Mouse (Mus musculus) spleen, postnatal 36 days (tissue): ENCODE results near the gene Atn1.
"Not testable (repeated sequence)": the region's sequence is repeated elsewhere in the genome, so short reads cannot be mapped to it uniquely, and the experiment has no call there.

ENCODE experiments used
- DNase-seq, 2 experiments: peaks; one replicate each; pipeline ENCODE4 v3.0.0; 2022; ENCODE audit warnings: low spot score in 2 of 2, mixed read lengths in 1 of 2

Atn1 gene

DNA sequence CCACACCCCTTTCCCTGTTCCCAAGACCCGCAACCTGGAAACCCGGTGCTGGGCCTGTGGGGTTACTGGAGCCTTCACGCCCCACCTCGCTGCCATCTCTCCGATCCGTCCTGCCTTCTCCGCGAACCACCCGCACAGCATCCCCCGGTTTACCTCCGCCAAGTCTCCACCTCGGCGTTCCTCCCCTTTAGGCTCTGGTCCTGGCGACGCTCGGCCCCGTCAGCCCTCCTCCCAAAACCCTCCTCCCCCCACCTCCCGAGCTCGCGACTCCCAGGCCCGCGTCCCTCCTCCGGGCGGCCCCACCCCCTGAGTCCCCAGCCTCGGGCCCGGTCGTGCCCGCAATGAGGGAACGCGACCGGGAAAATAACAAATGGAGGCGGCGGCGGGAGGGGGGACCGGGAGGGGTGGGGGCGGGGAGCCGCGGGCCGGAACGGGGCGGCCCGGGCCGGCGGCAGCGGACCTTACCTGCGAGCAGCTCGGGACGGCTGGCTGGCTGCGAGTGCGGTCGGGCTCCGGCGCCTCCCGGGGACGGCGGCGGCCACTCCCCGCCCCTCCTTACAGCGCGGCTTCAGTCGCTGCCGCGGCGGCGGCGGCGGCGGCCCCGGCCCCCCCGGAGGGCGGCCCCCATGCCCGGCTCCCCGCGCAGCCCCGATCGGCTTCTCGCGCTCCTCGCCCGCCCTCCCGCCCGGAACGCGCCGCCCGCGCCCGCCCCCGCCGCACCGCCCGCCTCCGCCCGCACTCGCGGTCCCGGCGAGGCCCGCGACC, at the start of gene Atn1, which contains the start of gene Gm45234:
Gene Atn1 (minus strand): TSS at position 694 of the 765 bp plus-strand sequence.
Gene Gm45234 (minus strand): TSS at position 191 of the 765 bp plus-strand sequence.
- DNase-seq = no peak

DNA sequence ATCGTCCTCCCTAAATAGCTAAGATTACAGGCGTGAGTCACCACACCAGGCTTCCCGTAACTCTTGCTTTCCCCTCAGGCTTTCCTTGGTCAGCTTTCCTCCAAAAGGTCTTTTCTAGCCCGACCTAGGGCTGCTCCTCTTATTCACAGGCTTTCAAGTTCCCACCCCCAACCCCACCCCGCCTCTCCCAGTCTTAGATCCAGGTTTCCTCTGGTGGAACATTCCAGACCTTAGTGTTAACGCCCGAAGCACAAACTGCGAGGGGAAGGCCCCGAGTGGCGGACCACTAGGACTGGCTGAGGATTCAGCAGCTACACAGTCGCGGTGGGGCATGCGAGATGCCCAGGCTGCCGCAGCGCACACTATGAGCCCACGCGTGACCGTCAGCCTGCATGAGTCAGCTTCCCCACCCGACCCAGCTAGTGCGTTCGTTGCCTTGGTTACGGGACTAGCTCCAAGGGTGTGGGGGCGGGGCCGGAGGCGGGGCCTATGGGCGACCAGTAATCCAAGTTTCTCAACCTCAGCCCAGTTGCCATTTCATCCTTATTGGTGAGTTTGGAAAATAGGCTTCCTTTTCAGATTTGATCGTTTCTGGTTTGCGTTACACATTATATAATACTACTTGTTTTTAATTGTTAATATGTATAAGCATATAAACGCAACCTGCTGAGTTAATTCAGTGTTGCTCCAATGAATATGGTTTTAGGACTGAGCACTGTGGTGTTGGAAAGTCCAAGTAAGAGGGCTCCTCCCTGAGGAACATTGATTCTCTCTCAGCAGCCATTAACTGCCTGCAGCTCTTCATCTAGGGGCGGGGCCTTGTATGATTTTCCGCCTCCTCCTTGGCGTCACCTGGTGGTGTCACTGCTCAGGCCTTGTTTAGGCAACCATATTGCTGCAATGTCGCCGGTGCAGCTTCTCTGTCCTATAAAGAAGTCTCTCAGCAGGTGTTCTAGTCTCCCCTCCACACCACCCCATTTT, 49.3 kb upstream of the Atn1 start:
- peak; percentile 80 to 86 for DNase-seq

DNA sequence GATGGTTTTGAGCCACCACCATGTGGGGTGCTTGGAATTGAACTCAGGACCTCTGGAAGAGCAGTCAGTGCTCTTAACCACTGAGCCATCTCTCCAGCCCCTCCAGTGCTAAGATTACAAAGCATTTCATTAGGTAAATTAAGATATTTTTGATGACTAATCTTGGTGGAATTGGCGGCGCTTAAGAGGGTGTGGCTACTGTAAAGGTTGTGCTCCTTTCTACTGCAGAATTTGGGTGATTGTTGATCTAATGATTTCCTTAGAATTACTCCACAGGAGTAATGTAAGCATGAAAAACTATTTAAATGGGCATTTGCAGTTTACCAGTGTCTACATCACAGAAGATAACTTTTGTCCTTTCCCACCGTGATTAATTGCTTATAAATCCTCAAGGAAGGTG, 48.0 kb upstream of the Atn1 start:
- DNase-seq = no peak

DNA sequence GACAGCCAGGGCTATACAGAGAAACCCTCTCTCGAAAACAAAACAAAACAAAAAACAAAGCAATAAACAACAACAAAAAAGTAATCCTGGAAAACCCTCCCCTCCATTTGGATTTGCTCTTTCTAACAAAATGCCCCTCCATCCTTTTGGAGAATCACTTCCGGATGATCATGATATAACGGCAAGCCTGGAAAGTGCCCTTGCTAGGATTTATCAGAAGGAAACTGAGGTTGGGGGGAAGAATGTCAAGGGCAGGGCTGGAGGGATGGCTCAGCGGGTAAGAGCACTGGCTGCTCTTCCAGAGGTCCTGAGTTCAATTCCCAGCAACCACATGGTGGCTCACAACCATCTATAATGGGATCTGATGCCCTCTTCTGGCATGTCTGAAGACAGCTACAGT, 47.4 kb upstream of the Atn1 start:
- DNase-seq = not testable (repeated sequence)

DNA sequence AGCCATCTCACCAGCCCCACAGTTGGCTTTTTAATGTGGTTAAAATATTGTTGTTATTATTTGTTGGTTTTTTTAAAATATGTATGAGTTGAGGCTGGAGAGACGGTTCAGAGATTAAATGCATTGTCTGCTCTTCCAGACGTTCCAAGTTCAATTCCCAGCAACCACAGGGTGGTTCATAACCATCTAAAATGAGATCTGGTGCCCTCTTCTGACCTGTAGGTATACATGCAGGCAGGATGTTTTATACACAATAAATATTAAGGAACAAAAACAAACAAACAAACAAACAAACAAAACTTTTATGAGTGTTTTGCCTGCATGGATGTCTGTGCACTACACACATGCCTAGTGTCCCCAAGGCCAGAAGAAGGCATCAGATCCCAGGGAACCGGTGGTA, 46.7 kb upstream of the Atn1 start:
- no peak for DNase-seq

DNA sequence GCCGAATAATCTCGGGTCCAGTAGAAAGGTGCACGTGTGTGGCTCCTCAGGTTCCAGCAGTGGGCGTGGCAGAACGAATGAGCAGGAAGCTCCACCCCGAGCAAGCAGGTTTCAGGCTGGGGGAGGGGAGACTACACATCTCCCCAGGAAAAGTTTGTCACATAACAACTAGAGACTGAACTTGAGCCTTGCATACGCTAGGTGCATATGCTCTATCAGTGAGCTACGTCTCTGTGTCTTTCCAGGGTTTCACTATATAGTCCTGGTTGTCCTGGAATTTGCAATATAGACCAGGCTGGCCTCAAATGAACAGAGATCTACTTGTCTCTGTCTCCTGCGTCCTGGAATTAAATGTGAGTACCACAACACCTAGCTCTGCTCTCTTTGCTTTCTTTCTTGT, 46.1 kb upstream of the Atn1 start:
- DNase-seq = not testable (repeated sequence)

DNA sequence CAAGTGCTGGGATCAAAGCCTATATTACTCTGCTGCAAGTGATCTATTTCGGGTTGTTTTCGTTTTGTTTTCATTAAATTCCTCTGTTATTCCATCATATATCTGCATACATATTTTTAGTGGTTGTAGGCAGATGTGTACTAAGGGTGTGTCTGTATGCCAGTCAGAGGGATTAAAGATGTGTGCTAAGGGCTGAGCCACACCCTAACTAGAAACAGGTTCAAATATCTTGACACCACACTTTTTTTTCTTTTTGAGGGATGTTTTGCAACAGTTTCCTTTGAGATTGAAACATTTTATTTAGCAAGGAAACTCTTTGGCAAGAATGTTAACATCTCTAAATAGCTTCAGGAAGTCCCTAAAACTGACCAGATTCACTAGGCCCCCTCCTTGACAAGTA, 39.9 kb upstream of the Atn1 start:
- DNase-seq = no peak

DNA sequence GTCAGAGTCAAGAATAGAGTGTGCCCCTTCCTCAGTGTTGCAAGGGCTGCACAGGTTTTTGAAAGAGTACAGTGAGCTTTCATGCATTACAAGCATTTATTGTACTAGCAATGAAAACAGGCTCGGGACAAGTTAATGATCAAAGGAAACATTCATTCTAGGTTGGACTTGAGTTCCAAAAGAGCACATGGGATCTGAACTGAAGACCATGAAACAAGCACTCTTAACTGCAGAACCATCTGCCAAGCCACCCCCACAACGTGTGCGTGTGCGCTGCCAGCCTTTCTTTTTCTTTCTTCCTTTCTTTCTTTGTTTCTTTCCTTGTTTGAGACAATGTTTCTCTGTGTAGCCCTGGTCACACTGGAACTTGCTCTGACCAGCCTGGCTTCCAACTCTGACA, 39.5 kb upstream of the Atn1 start:
- no peak for DNase-seq

DNA sequence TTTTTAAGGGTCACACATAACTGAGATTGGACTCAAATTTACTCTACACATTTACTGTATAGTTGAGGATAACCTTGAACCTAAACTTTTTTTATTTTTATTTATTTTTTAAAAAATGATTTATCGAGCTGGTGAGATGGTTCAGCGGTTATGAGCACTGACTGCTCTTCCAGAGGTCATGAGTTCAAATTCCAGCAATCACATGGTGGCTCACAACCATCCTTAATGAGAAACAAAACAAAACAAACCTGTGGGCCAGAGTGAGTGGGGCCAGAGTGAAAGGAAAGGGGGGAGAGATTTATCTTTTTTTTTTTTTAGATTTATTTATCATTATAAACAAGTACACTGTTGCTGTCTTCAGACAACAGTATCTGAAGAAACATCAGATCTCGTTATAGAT, 35.6 kb upstream of the Atn1 start:
- no peak for DNase-seq

DNA sequence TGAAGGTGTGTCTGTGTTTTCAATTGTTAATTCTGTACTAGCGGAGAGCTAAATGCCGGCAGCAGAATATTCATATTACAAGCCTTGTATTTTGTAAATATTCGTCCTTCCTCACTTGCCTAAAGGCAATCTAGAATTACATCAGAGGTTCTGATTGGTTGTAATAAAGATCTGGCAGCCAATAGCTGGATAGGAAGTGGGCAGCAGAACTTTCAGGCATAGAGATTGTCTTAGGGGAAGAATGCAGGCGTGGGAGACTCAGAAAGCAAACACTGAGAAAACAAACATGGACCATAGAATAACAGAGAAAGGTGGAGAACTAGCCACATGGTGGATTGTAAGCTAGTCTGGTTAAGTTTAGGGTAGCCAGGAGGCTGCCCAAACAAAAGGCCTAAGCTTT, 33.8 kb upstream of the Atn1 start:
- no peak for DNase-seq

DNA sequence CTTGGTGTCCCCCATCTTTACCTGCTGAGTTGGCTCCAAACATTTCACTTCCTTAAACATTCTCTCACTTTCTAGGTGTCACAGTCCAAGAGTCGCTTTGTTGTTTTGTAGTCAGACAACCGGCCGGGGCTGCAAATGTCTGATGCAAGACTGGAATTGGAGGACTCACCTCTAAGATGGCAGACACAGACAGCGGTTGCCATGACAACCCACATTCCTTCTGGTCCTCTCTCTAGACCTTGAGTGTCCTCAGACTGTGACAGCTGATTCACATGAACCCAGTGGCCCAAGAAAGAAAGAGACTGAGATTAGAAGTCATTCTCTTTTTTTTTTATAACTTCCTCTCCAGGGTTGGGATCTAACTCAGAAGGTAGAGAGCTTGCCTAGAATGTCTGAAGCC, 33.2 kb upstream of the Atn1 start:
- DNase-seq = no peak

DNA sequence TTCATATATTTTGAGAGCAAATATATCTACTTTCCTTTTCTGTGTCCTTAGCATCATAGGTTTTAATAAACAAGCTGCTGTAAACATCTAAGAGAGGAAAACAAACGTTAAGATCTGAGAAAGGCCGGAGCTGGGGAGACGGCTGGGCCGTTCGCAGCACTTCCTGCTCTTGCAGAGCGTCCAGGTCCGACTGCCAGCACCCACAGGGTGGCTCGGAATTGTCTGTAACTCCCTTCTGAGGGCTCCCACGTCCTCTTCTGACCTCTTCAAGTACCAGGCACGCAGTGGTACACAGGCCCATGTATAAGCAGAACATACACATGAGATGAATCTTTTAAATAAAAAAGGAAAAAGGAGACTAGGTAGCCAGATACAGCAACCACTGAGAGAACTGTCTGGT, 31.4 kb upstream of the Atn1 start:
- no peak for DNase-seq

DNA sequence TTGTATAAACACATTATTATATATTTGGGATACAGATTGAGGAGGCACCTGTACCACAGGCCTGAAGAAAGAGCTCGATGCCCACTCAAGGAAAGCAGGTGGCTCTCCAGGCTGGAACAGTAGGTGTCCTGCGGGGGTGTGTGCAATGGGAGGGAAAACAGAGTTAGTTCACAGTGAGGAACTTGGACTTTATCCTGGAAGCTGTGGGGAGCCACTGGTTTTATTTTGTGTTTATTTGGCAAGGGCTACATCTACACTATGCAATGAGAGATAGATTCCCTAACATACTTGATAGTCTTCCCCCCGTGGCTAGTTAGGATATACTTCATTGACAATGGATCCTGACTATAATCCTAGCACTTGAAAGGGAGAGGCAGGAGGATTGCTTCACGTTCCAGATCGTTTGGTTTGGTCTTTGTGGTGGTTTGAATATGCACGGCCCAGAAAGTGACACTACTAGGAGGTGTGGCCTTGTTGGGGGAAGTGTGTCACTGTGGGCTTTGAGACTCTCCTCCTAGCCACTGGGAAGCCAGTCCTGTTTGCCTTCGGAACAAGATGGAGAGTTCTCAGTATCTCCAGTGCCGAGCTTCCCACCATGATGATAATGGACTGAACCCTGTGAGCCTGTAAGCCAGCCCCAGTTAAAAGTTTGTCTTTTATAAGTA, 30.6 kb upstream of the Atn1 start:
- DNase-seq = no peak

DNA sequence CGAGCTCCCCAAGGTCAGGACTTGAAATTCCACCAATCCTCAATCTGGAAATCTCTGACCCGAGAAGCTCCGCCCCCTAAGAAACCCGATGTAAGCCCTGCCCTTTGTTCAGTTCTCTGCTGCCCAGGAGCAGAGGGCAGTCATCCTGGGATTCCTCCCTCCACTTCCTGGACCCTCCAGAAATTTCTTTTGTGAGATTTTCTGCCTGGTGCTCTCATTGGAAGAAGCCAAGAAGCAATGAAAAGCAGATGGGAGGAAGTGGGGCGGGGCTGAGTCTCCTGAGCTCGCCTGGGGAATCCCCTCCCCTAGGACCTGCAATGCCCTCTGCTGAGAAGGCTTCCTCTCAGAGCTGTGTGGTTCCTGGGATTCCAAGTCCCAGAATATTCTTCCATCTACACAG, 26.1 kb upstream of the Atn1 start:
- peak; percentile 57 to 60 for DNase-seq

DNA sequence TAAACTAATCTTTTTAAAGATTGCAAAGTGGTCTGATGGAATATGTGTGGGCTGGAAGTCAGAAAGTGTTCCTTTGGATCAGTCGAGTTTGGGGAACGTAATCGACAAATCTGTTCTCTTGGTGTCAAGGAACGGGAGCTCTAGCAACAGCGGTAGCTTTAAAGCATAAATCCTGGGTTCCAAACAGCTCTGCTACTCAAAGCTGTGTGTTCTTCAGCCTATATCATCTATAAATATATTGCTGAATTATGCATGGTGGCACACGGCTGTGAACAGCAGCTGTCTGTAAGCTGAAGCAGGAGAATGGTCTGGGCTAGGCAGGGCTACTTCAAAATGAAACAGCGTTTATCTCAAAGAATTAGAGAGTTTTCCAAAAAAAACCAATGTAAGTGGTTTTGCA, 24.6 kb upstream of the Atn1 start:
- no peak for DNase-seq

DNA sequence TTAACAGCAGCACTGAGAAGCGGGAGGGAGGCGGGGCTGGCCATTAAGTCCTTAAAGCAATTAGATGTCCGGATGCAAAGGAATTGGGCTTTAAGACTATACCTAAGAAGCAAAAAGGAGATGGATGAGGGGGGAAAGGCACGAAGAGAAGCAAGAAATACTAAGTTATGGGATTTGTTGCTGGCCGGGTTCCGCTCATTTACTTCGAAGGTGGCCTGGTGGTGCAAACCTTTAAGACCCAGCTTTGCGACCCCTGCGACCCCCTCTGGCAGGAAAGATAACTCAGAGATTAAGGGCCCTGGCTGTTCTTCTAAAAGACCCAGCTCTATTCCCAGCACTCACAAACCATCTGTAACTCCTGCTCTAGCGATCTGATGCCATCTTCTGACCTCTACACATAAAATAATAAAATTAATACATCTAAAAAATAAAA, 23.7 kb upstream of the Atn1 start:
- no peak for DNase-seq

DNA sequence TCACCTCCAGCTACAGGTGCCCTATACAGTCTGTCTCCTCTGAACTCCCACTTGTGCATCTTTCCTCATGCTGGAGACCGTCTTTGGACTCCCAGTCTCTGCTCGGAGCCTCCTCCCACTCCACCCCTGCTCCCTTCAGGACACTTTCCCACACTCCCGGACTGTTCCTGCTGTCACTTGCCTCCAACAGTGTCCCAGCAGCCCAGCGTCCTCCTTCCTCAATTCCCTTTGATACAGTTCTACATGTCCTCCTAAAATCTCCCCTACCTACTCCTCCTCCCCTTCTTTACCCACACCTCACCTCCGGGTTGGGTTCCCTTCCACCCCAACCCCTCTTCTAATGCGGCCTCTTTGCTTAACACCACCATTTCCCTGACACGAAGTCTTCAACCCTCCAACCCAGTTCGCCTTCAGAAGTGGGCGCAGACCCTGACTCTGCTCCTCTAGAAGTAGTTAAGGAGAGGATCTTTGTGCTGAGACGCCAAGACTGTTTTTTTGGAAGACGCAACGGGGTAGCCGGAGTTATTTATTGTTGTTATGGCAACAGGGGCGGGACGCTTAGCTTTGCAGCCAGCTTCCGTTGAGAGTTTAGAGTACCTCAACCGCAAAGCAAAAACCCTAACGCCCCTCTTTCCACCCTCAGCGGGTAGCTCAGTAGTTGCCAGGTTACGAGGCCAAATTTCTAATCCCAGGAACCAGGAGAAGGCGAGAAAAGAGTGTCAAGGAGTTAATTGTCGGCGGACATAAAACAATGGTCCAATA, 23.1 kb upstream of the Atn1 start, which contains the start of gene Lrrc23:
Gene Lrrc23 (minus strand): TSS at position 506 of the 762 bp plus-strand sequence.
- peak; percentile 61 to 70 for DNase-seq

DNA sequence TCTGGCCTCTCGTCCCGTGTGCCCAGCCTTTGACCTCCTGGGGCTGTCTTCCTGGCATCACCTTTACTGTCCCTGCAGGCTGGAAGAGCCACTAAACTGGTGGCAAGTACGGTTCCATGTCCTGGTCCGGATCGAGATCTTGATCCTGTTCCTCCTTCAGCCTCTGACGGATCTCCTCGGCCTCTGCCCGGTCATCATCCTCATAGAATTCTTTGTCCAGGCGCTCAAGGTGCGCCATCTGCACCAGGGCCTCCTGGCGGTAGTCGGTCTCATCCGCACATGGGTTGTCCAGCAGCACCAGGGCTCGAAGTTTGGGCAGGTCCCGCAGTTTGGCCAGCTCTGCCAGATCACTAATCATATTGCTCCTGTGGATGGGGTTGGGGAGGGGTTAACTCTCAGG, 14.2 kb upstream of the Atn1 start:
- DNase-seq = no peak

DNA sequence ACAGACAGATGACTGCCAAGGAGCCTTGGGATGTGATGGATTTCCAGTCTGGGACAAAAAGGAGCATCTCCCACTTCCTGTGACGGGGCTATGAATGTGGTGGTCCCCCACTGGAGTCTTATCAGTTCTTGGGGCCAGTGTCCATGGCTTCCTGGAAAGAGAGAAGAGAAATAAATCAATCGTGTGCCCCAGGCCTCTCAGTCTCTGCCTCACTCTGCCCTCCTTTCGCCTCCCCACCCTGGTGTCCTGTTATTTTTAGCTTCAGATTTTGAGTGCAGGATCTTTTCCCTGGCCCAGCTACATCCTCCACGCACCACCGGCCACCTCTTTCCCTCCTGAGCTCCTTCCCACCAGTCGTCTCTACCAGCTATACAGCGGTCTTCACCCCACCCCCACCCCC, 13.7 kb upstream of the Atn1 start:
- DNase-seq = no peak

DNA sequence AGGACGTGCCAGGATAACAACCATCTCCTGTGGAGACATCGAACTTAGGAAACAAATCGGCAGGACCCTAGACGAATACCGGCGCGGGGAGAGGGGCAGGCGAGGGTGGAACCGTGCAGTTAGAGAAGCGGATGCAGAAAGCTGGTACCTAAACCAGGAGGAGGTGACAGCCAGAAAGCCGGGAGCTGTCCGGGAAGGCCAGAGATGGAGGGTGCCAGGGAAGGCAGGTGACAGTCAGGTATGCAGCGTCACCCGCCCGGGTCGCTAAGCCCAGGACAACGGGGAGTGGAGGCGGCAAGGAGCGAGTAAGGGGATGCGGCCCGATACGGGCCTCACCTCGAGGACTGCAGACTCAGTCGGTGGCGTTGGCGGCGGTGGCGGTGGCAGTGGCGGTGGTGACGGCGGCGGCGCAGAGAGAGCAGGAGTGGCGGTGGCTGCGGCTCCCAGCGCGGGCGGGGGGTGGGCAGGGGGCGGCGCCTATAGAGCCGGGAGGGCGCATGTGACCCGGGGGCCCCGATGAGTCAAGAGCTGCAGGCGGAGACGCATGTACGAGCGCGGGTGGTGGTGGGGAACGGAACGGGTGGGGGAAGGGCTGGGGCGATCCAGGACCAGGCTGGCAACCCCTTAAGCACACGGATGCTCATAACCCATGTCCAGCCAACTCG, 12.9 kb upstream of the Atn1 start, which contains the start of gene Eno2:
Gene Eno2 (minus strand): TSS at position 573 of the 665 bp plus-strand sequence.
- no peak for DNase-seq

DNA sequence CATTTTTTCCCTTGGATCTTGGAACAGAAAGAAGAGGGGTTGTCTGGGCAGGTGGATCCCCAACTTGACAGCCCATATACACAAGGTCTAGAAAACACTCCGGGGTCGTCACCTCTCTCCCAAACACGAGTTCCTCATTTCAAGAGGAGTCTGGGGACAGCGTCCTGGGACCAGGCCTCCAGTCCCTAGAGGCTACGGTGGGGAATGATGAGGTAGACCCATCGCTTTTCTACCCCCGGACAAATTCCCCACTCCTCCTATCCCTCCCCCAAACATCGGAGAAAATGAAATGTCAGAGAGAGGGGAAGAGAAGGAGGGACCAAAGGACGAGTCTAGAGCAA, 12.3 kb upstream of the Atn1 start:
- no peak for DNase-seq
